Mouse (Mus musculus) hindbrain, embryonic 13.5 days (tissue): ENCODE measurements at regions not wholly inside any gene's neighbourhood (a gene's known extent, or its start where the extent isn't known, plus 50 kb on each side); places are given as distances from the start of the nearest gene placed in this dataset.
A peak's percentile ranks its signal among the peaks of the same experiment; 100 is the strongest.

Source experiments
- ATAC-seq: fragments of 200-750 bp; cut with Nextera tagmentation; 2 replicates; pipeline ENCODE4 v1.8.0; 2017; ENCODE audit warnings: moderate TSS enrichment; ENCODE audit not compliant: low FRiP score
- H3K27ac ChIP-seq: fragments of 300-500 bp; sonication (generic); 2 replicates; pipeline ENCODE4 v1.5.1; 2015; ENCODE audit warnings: inconsistent platforms, mild to moderate bottlenecking, moderate library complexity
- H3K27me3 ChIP-seq: fragments of 300-500 bp; sonication (generic); 2 replicates; pipeline ENCODE4 v1.6.1; 2015; ENCODE audit warnings: mild to moderate bottlenecking, inconsistent platforms
- H3K36me3 ChIP-seq: fragments of 300-500 bp; sonication (generic); 2 replicates; pipeline ENCODE4 v1.6.1; 2015; ENCODE audit warnings: mild to moderate bottlenecking, inconsistent platforms
- H3K4me1 ChIP-seq: fragments of 300-500 bp; sonication (generic); replicated peaks from 2 replicates; pipeline ENCODE4 v1.6.1; 2015; ENCODE audit warnings: inconsistent platforms
- H3K4me2 ChIP-seq: fragments of 300-500 bp; sonication (generic); 2 replicates; pipeline ENCODE4 v1.6.1; 2015; ENCODE audit warnings: inconsistent platforms, mild to moderate bottlenecking, moderate library complexity
- H3K4me3 ChIP-seq: fragments of 300-500 bp; sonication (generic); 2 replicates; pipeline ENCODE4 v1.5.1; 2015; ENCODE audit warnings: mild to moderate bottlenecking, inconsistent platforms
- H3K9ac ChIP-seq: fragments of 300-500 bp; sonication (generic); 2 replicates; pipeline ENCODE4 v1.6.1; 2015; ENCODE audit warnings: mild to moderate bottlenecking, inconsistent platforms
- H3K9me3 ChIP-seq: fragments of 300-500 bp; sonication (generic); 2 replicates; pipeline ENCODE4 v1.6.1; 2016; ENCODE audit warnings: inconsistent platforms
- WGBS: fragments of 180-500 bp; shearing (Covaris S2); methylation state at CpG from one replicate; pipeline ENCODE4 v1.1.7; 2015; 5-methylcytosine and 5-hydroxymethylcytosine counted together

DNA sequence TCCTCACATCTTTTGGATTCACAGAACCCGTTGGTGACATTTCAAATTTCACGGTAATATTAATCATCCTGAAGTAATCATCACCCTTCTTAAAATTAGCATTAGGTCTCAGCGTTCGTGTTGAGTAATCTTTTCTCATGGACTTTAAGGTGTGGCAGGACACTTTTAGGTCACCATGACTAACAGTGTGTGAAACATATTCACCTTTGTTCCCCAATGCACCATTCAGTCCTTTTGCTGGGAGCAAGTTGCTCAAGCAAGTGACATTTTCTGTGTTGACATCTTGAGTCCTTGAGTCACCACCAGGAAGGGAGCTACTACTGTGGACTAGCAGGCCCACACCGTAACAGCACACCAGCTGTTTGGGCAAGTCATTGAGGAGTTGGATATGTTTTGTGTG, 431.9 kb upstream of the Adamts16 start:
- no peak overlapping the region for H3K4me3 ChIP-seq
- no peaks in the 10 kb centered on the region for H3K36me3 ChIP-seq
- H3K9me3 ChIP-seq, result no peaks in the 10 kb centered on the region
- 84% methylated on average over 5 of the region's 5 CpGs for WGBS
- H3K27ac ChIP-seq, result no peak overlapping the region
- H3K9ac ChIP-seq, result no peak overlapping the region
- H3K4me1 ChIP-seq, result 0 out of 2 replicates have a peak, but pooled peaks cover 3% of the 10 kb centered on the region
- no peak for ATAC-seq
- H3K27me3 ChIP-seq, result 0 out of 2 replicates have a peak, but pooled peaks cover 3% of the 10 kb centered on the region
- no peak overlapping the region for H3K4me2 ChIP-seq

- WGBS, result 87% methylated on average over 1 of the region's 1 CpGs
- H3K9me3 ChIP-seq, result no peaks in the 10 kb centered on the region
- no peak for ATAC-seq
- H3K27ac ChIP-seq, result no peak overlapping the region
- H3K4me2 ChIP-seq, result no peak overlapping the region
- no peak overlapping the region for H3K4me3 ChIP-seq
- H3K4me1 ChIP-seq, result 0 out of 2 replicates have a peak, but pooled peaks cover 3% of the 10 kb centered on the region
- H3K27me3 ChIP-seq, result 0 out of 2 replicates have a peak, but pooled peaks cover 3% of the 10 kb centered on the region
- no peaks in the 10 kb centered on the region for H3K36me3 ChIP-seq
- H3K9ac ChIP-seq, result no peak overlapping the region
Measured at GRCm38 (mm10) chr13:71273067-71273466, 431.5 kb upstream of the Adamts16 start.

GRCm38 (mm10) chr13:71272431-71272830, 430.8 kb upstream of the Adamts16 start:
- Histone ChIP-seq H3K4me1 (0 out of 2 replicates have a peak, but pooled peaks cover 3% of the 10 kb centered on the region), H3K27me3 (0 out of 2 replicates have a peak, but pooled peaks cover 3% of the 10 kb centered on the region), H3K4me2 (no peak overlapping the region), H3K9me3 (no peaks in the 10 kb centered on the region), H3K36me3 (no peaks in the 10 kb centered on the region), H3K4me3 (no peak overlapping the region), H3K27ac (no peak overlapping the region), H3K9ac (no peak overlapping the region)
- WGBS, result 73% methylated on average over 5 of the region's 5 CpGs
- no peak for ATAC-seq

- no peaks in the 10 kb centered on the region for H3K9me3 ChIP-seq
- H3K27me3 ChIP-seq, result 0 out of 2 replicates have a peak, but pooled peaks cover 3% of the 10 kb centered on the region
- H3K4me2 ChIP-seq, result no peak overlapping the region
- 73% methylated on average over 6 of the region's 6 CpGs for WGBS
- no peak for ATAC-seq
- no peak overlapping the region for H3K27ac ChIP-seq
- H3K36me3 ChIP-seq, result no peaks in the 10 kb centered on the region
- no peak overlapping the region for H3K9ac ChIP-seq
- no peak overlapping the region for H3K4me3 ChIP-seq
- H3K4me1 ChIP-seq, result 0 out of 2 replicates have a peak, but pooled peaks cover 3% of the 10 kb centered on the region
Measured at GRCm38 (mm10) chr13:71271727-71272418, 430.3 kb upstream of the Adamts16 start.

- 77% methylated on average over 8 of the region's 8 CpGs for WGBS
- H3K9ac ChIP-seq, result no peak overlapping the region
- ATAC-seq, result no peak
- H3K36me3 ChIP-seq, result no peaks in the 10 kb centered on the region
- no peak overlapping the region for H3K27ac ChIP-seq
- 0 out of 2 replicates have a peak, but pooled peaks cover 3% of the 10 kb centered on the region for H3K4me1 ChIP-seq
- H3K4me2 ChIP-seq, result no peak overlapping the region
- H3K4me3 ChIP-seq, result no peak overlapping the region
- no peaks in the 10 kb centered on the region for H3K9me3 ChIP-seq
- 0 out of 2 replicates have a peak, but pooled peaks cover 3% of the 10 kb centered on the region for H3K27me3 ChIP-seq
Measured at GRCm38 (mm10) chr13:71270370-71270769, 428.8 kb upstream of the Adamts16 start.

DNA sequence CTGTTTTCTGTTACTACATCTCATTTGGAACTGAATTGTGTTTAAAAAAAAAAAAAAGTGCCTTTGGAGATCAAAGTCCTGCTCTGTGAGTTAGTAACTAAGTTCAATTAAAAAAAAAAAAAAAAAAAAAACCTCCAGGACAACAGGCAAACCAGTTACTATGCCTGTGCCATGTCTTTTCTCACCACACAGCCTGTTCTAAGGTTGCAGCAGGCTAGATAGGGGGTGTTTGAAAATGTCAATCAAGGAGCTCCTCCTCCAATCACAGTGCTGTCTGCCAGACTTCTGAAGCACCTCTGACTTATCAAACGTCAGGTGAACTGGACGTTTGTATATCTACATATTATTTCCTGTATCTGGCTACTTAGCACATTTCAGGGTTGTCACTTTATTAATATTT, 427.9 kb upstream of the Adamts16 start:
- no peak overlapping the region for H3K4me2 ChIP-seq
- no peaks in the 10 kb centered on the region for H3K36me3 ChIP-seq
- H3K27me3 ChIP-seq, result 0 out of 2 replicates have a peak, but pooled peaks cover 3% of the 10 kb centered on the region
- no peak for ATAC-seq
- 87% methylated on average over 2 of the region's 2 CpGs for WGBS
- no peak overlapping the region for H3K4me3 ChIP-seq
- 0 out of 2 replicates have a peak, but pooled peaks cover 3% of the 10 kb centered on the region for H3K4me1 ChIP-seq
- no peaks in the 10 kb centered on the region for H3K9me3 ChIP-seq
- no peak overlapping the region for H3K9ac ChIP-seq
- H3K27ac ChIP-seq, result no peak overlapping the region

- Histone ChIP-seq H3K4me2 (peak overlapping the region; percentile 23), H3K4me3 (no peak overlapping the region), H3K36me3 (no peaks in the 10 kb centered on the region), H3K27me3 (no peaks in the 10 kb centered on the region), H3K27ac (no peak overlapping the region), H3K9me3 (no peaks in the 10 kb centered on the region), H3K9ac (no peak overlapping the region), H3K4me1 (peaks cover 7% of the 10 kb centered on the region; the same call in 1 of the 2 replicates)
- ATAC-seq, result no peak
- 60% methylated on average over 16 of the region's 16 CpGs for WGBS
Measured at GRCm38 (mm10) chr13:71263315-71263878, 421.8 kb upstream of the Adamts16 start.

GRCm38 (mm10) chr13:71262575-71263295, 421.1 kb upstream of the Adamts16 start:
- Histone ChIP-seq H3K4me2 (no peak overlapping the region), H3K9me3 (no peaks in the 10 kb centered on the region)
- 73% methylated on average over 10 of the region's 10 CpGs for WGBS

GRCm38 (mm10) chr13:71254016-71254415, 412.4 kb upstream of the Adamts16 start:
- Histone ChIP-seq H3K4me3 (no peak overlapping the region), H3K27me3 (0 out of 2 replicates have a peak, but pooled peaks cover 4% of the 10 kb centered on the region), H3K4me2 (no peak overlapping the region), H3K4me1 (peaks cover 4% of the 10 kb centered on the region; the same call in 1 of the 2 replicates), H3K27ac (no peak overlapping the region), H3K9me3 (no peaks in the 10 kb centered on the region), H3K36me3 (no peaks in the 10 kb centered on the region), H3K9ac (no peak overlapping the region)
- ATAC-seq, result no peak
- 95% methylated on average over 2 of the region's 2 CpGs for WGBS

More at GRCm38 (mm10) chr13:71262575-71263295, 421.1 kb upstream of the Adamts16 start:
- ATAC-seq, result no peak
- no peaks in the 10 kb centered on the region for H3K27me3 ChIP-seq
- no peaks in the 10 kb centered on the region for H3K36me3 ChIP-seq
- H3K4me3 ChIP-seq, result no peak overlapping the region
- H3K9ac ChIP-seq, result no peak overlapping the region
- peaks cover 7% of the 10 kb centered on the region; the same call in 1 of the 2 replicates for H3K4me1 ChIP-seq
- H3K27ac ChIP-seq, result no peak overlapping the region

- WGBS, result 27% methylated on average over 7 of the region's 8 CpGs
- Histone ChIP-seq H3K9me3 (no peaks in the 10 kb centered on the region), H3K27me3 (0 out of 2 replicates have a peak, but pooled peaks cover 11% of the 10 kb centered on the region), H3K4me2 (no peak overlapping the region), H3K9ac (no peak overlapping the region), H3K36me3 (no peaks in the 10 kb centered on the region), H3K4me1 (peaks cover 14% of the 10 kb centered on the region), H3K27ac (no peak overlapping the region), H3K4me3 (no peak overlapping the region)
- peak; percentile 81; the same call in 1 of the 2 replicates for ATAC-seq
Measured at GRCm38 (mm10) chr13:71248261-71249031, 406.8 kb upstream of the Adamts16 start.

DNA sequence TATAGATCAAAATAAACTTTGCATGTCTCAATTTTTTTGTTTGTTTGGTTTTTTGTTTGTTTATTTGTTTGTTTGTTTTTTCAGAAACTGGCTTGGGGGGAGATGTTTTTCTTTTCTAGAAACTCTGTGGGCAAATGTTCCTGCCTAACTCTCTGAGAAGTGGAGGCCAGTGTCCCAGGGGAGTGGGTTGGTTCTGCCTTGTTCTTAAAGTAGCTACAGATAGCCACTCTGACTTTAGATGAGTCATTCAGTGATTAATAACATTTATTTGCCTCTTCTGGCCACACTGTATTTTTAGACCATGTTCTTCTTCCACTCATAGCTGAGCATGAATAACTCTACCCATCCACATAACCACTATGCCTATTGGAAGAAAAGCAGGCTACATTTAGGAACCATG, 405.6 kb upstream of the Adamts16 start:
- no peak overlapping the region for H3K4me2 ChIP-seq
- H3K4me1 ChIP-seq, result peaks cover 14% of the 10 kb centered on the region
- no peak overlapping the region for H3K27ac ChIP-seq
- no peak overlapping the region for H3K9ac ChIP-seq
- no peak overlapping the region for H3K4me3 ChIP-seq
- H3K27me3 ChIP-seq, result 0 out of 2 replicates have a peak, but pooled peaks cover 7% of the 10 kb centered on the region
- no peak for ATAC-seq
- no peaks in the 10 kb centered on the region for H3K9me3 ChIP-seq
- no peaks in the 10 kb centered on the region for H3K36me3 ChIP-seq
